Mouse (Mus musculus) heart, adult 2 months (tissue): ENCODE measurements around the gene B3gnt2.

Experiments
- CTCF ChIP-seq: fragments of 200-600 bp; IDR thresholded peaks from 2 replicates; pipeline ENCODE4 v1.8.1; 2022; ENCODE audit warnings: antibody characterized with exemption, mild to moderate bottlenecking, moderate library complexity
- EP300 ChIP-seq: fragments of 200-500 bp; IDR thresholded peaks from 2 replicates; pipeline ENCODE4 v1.6.1; 2011; ENCODE audit warnings: low read depth, low read length, control low read depth; ENCODE audit not compliant: insufficient read depth
- POLR2A ChIP-seq: fragments of 200-500 bp; IDR thresholded peaks from 2 replicates; pipeline ENCODE4 v1.6.1; 2011; ENCODE audit warnings: mild to moderate bottlenecking, low read depth, low read length, control low read depth; ENCODE audit not compliant: insufficient read depth

- no peak for TF ChIP-seq CTCF
- no peak for TF ChIP-seq EP300
- TF ChIP-seq POLR2A: no peak
Observed at GRCm38 (mm10) chr11:22852510-22852909, 8.3 kb downstream of the B3gnt2 start.
